Mouse (Mus musculus): ENCODE measurements around the gene Nmt2.
A peak's percentile ranks its signal among the peaks of the same experiment; 100 is the strongest.

Nmt2 gene

GRCm38 (mm10) chr2:3283602-3284472 is at the start of gene Nmt2:
TSS of gene Nmt2 (plus strand) at chr2:3284212.
- DNase-seq (ENCODE audit: low spot score in 2 of 2): peak; percentile 96 to 98

GRCm38 (mm10) chr2:3239255-3239654 is 44.8 kb upstream of the Nmt2 start:
- no peak for DNase-seq (ENCODE audit: low spot score in 2 of 2)

GRCm38 (mm10) chr2:3244251-3244650 is 39.8 kb upstream of the Nmt2 start:
- DNase-seq (ENCODE audit: low spot score in 2 of 2): no peak

GRCm38 (mm10) chr2:3251309-3251708 is 32.7 kb upstream of the Nmt2 start:
- no peak for DNase-seq (ENCODE audit: low spot score in 2 of 2)

- DNase-seq (ENCODE audit: low spot score in 2 of 2): no peak
Measured at GRCm38 (mm10) chr2:3266466-3266865, 17.5 kb upstream of the Nmt2 start.

GRCm38 (mm10) chr2:3267879-3268278 is 16.1 kb upstream of the Nmt2 start:
- DNase-seq (ENCODE audit: low spot score in 2 of 2): no peak

GRCm38 (mm10) chr2:3273349-3273748 is 10.7 kb upstream of the Nmt2 start:
- DNase-seq (ENCODE audit: low spot score in 2 of 2): no peak

- no peak for DNase-seq (ENCODE audit: low spot score in 2 of 2)
Measured at GRCm38 (mm10) chr2:3276106-3276505, 7.9 kb upstream of the Nmt2 start.

GRCm38 (mm10) chr2:3277502-3277901 is 6.5 kb upstream of the Nmt2 start:
- DNase-seq (ENCODE audit: low spot score in 2 of 2): no peak

- no peak for DNase-seq (ENCODE audit: low spot score in 2 of 2)
Measured at GRCm38 (mm10) chr2:3281311-3281710, 2.7 kb upstream of the Nmt2 start.

GRCm38 (mm10) chr2:3282866-3283601 is 978 bp upstream of the Nmt2 start:
- DNase-seq (ENCODE audit: low spot score in 2 of 2): no peak

- DNase-seq (ENCODE audit: low spot score in 2 of 2): peak; percentile 62 to 68
Measured at GRCm38 (mm10) chr2:3284473-3285180, 615 bp downstream of the Nmt2 start.

- no peak for DNase-seq (ENCODE audit: low spot score in 2 of 2)
Measured at GRCm38 (mm10) chr2:3285181-3285530, 1.1 kb downstream of the Nmt2 start.

- no peak for DNase-seq (ENCODE audit: low spot score in 2 of 2)
Measured at GRCm38 (mm10) chr2:3285709-3286108, 1.7 kb downstream of the Nmt2 start.

- no peak for DNase-seq (ENCODE audit: low spot score in 2 of 2)
Measured at GRCm38 (mm10) chr2:3286243-3286642, 2.2 kb downstream of the Nmt2 start.

GRCm38 (mm10) chr2:3289581-3289980 is 5.6 kb downstream of the Nmt2 start:
- DNase-seq (ENCODE audit: low spot score in 2 of 2): no peak

GRCm38 (mm10) chr2:3292170-3292569 is 8.2 kb downstream of the Nmt2 start:
- DNase-seq (ENCODE audit: low spot score in 2 of 2): no peak

- DNase-seq (ENCODE audit: low spot score in 2 of 2): no peak
Measured at GRCm38 (mm10) chr2:3295826-3296225, 11.8 kb downstream of the Nmt2 start.

GRCm38 (mm10) chr2:3305426-3306025 is 21.5 kb downstream of the Nmt2 start:
- peak; percentile 21 to 59 for DNase-seq (ENCODE audit: low spot score in 2 of 2)

- no peak for DNase-seq (ENCODE audit: low spot score in 2 of 2)
Measured at GRCm38 (mm10) chr2:3323132-3323531, 39.1 kb downstream of the Nmt2 start.

- DNase-seq (ENCODE audit: low spot score in 2 of 2): no peak
Measured at GRCm38 (mm10) chr2:3324381-3325130, 40.5 kb downstream of the Nmt2 start.
